Comparison of ENCODE assay signal across 8 mouse cellular contexts in the genomic region with DNA sequence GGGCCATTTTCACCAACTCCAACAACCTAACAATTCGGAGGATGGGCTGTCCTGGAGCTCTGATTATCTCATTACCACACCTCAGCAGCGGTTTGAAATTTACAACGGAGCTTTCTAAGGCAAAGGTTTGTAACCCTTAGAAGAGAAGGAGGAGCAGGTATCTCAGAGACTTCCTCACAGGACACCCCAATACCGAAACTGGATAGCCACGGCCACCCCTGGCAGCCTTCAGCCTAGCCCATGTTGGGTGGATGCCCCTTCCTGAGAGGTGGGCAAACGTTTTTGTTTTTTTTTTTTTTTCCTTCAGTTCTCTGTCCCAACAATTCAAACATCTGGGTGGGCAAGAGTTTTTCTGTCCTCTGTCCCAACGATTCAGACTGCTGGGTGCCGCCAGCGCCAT. TPM values are rescaled to one million over a fixed set of nuclear protein-coding genes. Genes with fewer than 3 reads are reported as not detected.
DNase-seq lines count a peak whose midpoint lies in the region; ATAC-seq and TF ChIP-seq lines count a peak whose summit lies in the region.

No protein-coding gene starts in this region.

- no peaks in the 10 kb centered on the region for H3K27me3 ChIP-seq in lung, embryonic 14.5 days (ENCODE audit: insufficient read depth, low read length)
- no peaks in the 10 kb centered on the region for H3K27me3 ChIP-seq in limb, embryonic 10.5 days (ENCODE audit: low read depth, poor library complexity, severe bottlenecking)
- no peaks in the 10 kb centered on the region for H3K27me3 ChIP-seq in neural tube, embryonic 13.5 days

- ATAC-seq in lung, embryonic 14.5 days (ENCODE audit: insufficient read depth) = 0 out of 2 replicates have a peak, but pooled peaks have one; percentile 1
- ATAC-seq in neural tube, embryonic 13.5 days (ENCODE audit: low read depth) = peak; percentile 19

- 11% methylated on average over 9 of the region's 9 CpGs for WGBS in lung, embryonic 14.5 days
- 31% methylated on average over 9 of the region's 9 CpGs for WGBS in limb, embryonic 10.5 days
- WGBS in neural tube, embryonic 13.5 days = 20% methylated on average over 9 of the region's 9 CpGs

- no peak for DNase-seq in lung, embryonic 14.5 days
- no peak for DNase-seq in lung, postnatal 14 days
- no peak for DNase-seq in limb, embryonic 10.5 days (ENCODE audit: low spot score)
- no peak for DNase-seq in c-Kit-positive CD71-positive TER-119-positive erythroid progenitor cells, embryonic 14.5 days (ENCODE audit: low spot score)
- no peak for DNase-seq in layer of hippocampus, adult 9-11 months
- no peak for DNase-seq in frontal cortex, adult 2 months (ENCODE audit: extremely low spot score in 1 of 2, low spot score in 1 of 2)

- no peaks in the 10 kb centered on the region for H3K36me3 ChIP-seq in lung, embryonic 14.5 days (ENCODE audit: insufficient read depth)
- no peaks in the 10 kb centered on the region for H3K36me3 ChIP-seq in limb, embryonic 10.5 days
- no peaks in the 10 kb centered on the region for H3K36me3 ChIP-seq in neural tube, embryonic 13.5 days

- H3K4me2 ChIP-seq in lung, embryonic 14.5 days = peak overlapping the region; percentile 93
- peak overlapping the region; percentile 86 for H3K4me2 ChIP-seq in neural tube, embryonic 13.5 days

- 0 out of 2 replicates have a peak overlapping the region, but pooled peaks have one; percentile 30 for H3K27ac ChIP-seq in lung, embryonic 14.5 days (ENCODE audit: low read depth)
- no peak overlapping the region for H3K27ac ChIP-seq in embryonic fibroblast, embryonic 13.5 days (ENCODE audit: insufficient read depth, low read length)
- H3K27ac ChIP-seq in limb, embryonic 10.5 days = peak overlapping the region; percentile 79
- peak overlapping the region; percentile 68 for H3K27ac ChIP-seq in neural tube, embryonic 13.5 days (replicated peaks)

- TF ChIP-seq CTCF in lung, embryonic 14.5 days (IDR thresholded peaks at IDR 0.05; ENCODE audit: low read depth) = no peak
- TF ChIP-seq CTCF in embryonic fibroblast, embryonic 13.5 days (IDR thresholded peaks at IDR 0.05; ENCODE audit: borderline replicate concordance, insufficient read depth, low read length) = no peak

- H3K9me3 ChIP-seq in lung, embryonic 14.5 days (ENCODE audit: low read depth, low read length) = no peaks in the 10 kb centered on the region
- H3K9me3 ChIP-seq in limb, embryonic 10.5 days (replicated peaks) = no peaks in the 10 kb centered on the region
- H3K9me3 ChIP-seq in neural tube, embryonic 13.5 days = no peaks in the 10 kb centered on the region

- H3K4me3 ChIP-seq in lung, embryonic 14.5 days (ENCODE audit: low read depth, low read length) = peak overlapping the region; percentile 63
- peak overlapping the region; percentile 50 for H3K4me3 ChIP-seq in embryonic fibroblast, embryonic 13.5 days (ENCODE audit: insufficient read depth, low read length)
- H3K4me3 ChIP-seq in limb, embryonic 10.5 days = peak overlapping the region; percentile 65
- H3K4me3 ChIP-seq in neural tube, embryonic 13.5 days = peak overlapping the region; percentile 65

- peak overlapping the region; percentile 74 for H3K9ac ChIP-seq in lung, embryonic 14.5 days
- peak overlapping the region; percentile 88 for H3K9ac ChIP-seq in neural tube, embryonic 13.5 days

- peaks cover 25% of the 10 kb centered on the region for H3K4me1 ChIP-seq in lung, embryonic 14.5 days (ENCODE audit: insufficient read depth)
- peaks cover 8% of the 10 kb centered on the region; the same call in 1 of the 2 replicates for H3K4me1 ChIP-seq in embryonic fibroblast, embryonic 13.5 days (ENCODE audit: control insufficient read depth, insufficient read depth, low read length)
- peaks cover 12% of the 10 kb centered on the region for H3K4me1 ChIP-seq in limb, embryonic 10.5 days
- H3K4me1 ChIP-seq in neural tube, embryonic 13.5 days (replicated peaks) = peaks cover 12% of the 10 kb centered on the region

- TF ChIP-seq POLR2A in embryonic fibroblast, embryonic 13.5 days (IDR thresholded peaks at IDR 0.05; ENCODE audit: low read depth, low read length) = no peak

RNA-seq across cellular contexts. Expression of a gene that starts 0.4 kb away (rescaled TPM):
- 167 and 173 TPM in 2 replicates for polyA plus RNA-seq in lung, embryonic 14.5 days (2014; fragmentation: Nextera tagmentation; extraction: Ambion mirVana)
- polyA plus RNA-seq in embryonic fibroblast, embryonic 13.5 days (2011; ENCODE audit: insufficient read length, low read depth, missing spikeins) = 8.7 and 11.3 TPM in 2 replicates
- 27.5 and 37.0 TPM in 2 replicates for polyA plus RNA-seq in limb, embryonic 10.5 days (2016; fragmentation: Nextera tagmentation; extraction: Ambion mirVana)
- polyA plus RNA-seq in neural tube, embryonic 13.5 days (2015; fragmentation: Nextera tagmentation; extraction: Ambion mirVana) = 69.1 and 73.4 TPM in 2 replicates
- 137 and 138 TPM in 2 replicates for polyA plus RNA-seq in frontal cortex, adult 2 months (2012; rRNA removed)

RNA-seq across cellular contexts. Expression of a gene that starts 46.5 kb away (rescaled TPM):
- polyA plus RNA-seq in lung, embryonic 14.5 days (2014; fragmentation: Nextera tagmentation; extraction: Ambion mirVana) = 104 and 105 TPM in 2 replicates
- polyA plus RNA-seq in embryonic fibroblast, embryonic 13.5 days (2011; ENCODE audit: insufficient read length, low read depth, missing spikeins) = 17.7 and 22.0 TPM in 2 replicates
- polyA plus RNA-seq in limb, embryonic 10.5 days (2016; fragmentation: Nextera tagmentation; extraction: Ambion mirVana) = 75.3 and 77.6 TPM in 2 replicates
- polyA plus RNA-seq in neural tube, embryonic 13.5 days (2015; fragmentation: Nextera tagmentation; extraction: Ambion mirVana) = 78.5 and 87.4 TPM in 2 replicates
- polyA plus RNA-seq in frontal cortex, adult 2 months (2012; rRNA removed) = 46.4 and 47.7 TPM in 2 replicates

RNA-seq across cellular contexts. Expression of a gene that starts 55.9 kb away (rescaled TPM):
- polyA plus RNA-seq in lung, embryonic 14.5 days (2014; fragmentation: Nextera tagmentation; extraction: Ambion mirVana) = not detected in 2 replicates
- not detected in 2 replicates for polyA plus RNA-seq in embryonic fibroblast, embryonic 13.5 days (2011; ENCODE audit: insufficient read length, low read depth, missing spikeins)
- polyA plus RNA-seq in limb, embryonic 10.5 days (2016; fragmentation: Nextera tagmentation; extraction: Ambion mirVana) = not detected in 2 replicates
- 0.39 TPM in 1 of 2 replicates, not detected in the other for polyA plus RNA-seq in neural tube, embryonic 13.5 days (2015; fragmentation: Nextera tagmentation; extraction: Ambion mirVana)
- 0.55 and 0.66 TPM in 2 replicates for polyA plus RNA-seq in frontal cortex, adult 2 months (2012; rRNA removed)

RNA-seq across cellular contexts. Expression of a gene that starts 59.6 kb away (rescaled TPM):
- not detected in 2 replicates for polyA plus RNA-seq in lung, embryonic 14.5 days (2014; fragmentation: Nextera tagmentation; extraction: Ambion mirVana)
- polyA plus RNA-seq in embryonic fibroblast, embryonic 13.5 days (2011; ENCODE audit: insufficient read length, low read depth, missing spikeins) = not detected in 2 replicates
- polyA plus RNA-seq in limb, embryonic 10.5 days (2016; fragmentation: Nextera tagmentation; extraction: Ambion mirVana) = not detected in 2 replicates
- polyA plus RNA-seq in neural tube, embryonic 13.5 days (2015; fragmentation: Nextera tagmentation; extraction: Ambion mirVana) = not detected in 2 replicates
- polyA plus RNA-seq in frontal cortex, adult 2 months (2012; rRNA removed) = not detected in 2 replicates
